Mouse (Mus musculus) embryonic facial prominence, embryonic 12.5 days (tissue): Measurements from ENCODE around the gene Tma7. TPM values are rescaled to one million over a fixed set of nuclear protein-coding genes. Genes with fewer than 3 reads are reported as not detected.
A peak's percentile ranks its signal among the peaks of the same experiment; 100 is the strongest.

Source experiments
- ATAC-seq: fragments of 200-750 bp; cut with Nextera tagmentation; 2 replicates; pipeline ENCODE4 v1.8.0; 2017; ENCODE audit not compliant: insufficient number of reproducible peaks, insufficient read depth, low FRiP score, low TSS enrichment
- H3K27ac ChIP-seq: fragments of 300-500 bp; sonication (generic); 2 replicates; pipeline ENCODE4 v1.5.1; 2016; ENCODE audit warnings: mild to moderate bottlenecking
- H3K27me3 ChIP-seq: fragments of 300-500 bp; sonication (generic); 2 replicates; pipeline ENCODE4 v1.6.1; 2016; ENCODE audit warnings: mild to moderate bottlenecking, moderate library complexity
- H3K36me3 ChIP-seq: fragments of 300-500 bp; sonication (generic); 2 replicates; pipeline ENCODE4 v1.6.1; 2016; ENCODE audit warnings: mild to moderate bottlenecking
- H3K4me1 ChIP-seq: fragments of 300-500 bp; sonication (generic); 2 replicates; pipeline ENCODE4 v1.6.1; 2016
- H3K4me2 ChIP-seq: fragments of 300-500 bp; sonication (generic); replicated peaks from 2 replicates; pipeline ENCODE4 v1.6.1; 2016; ENCODE audit warnings: mild to moderate bottlenecking, moderate library complexity
- H3K4me3 ChIP-seq: fragments of 300-500 bp; sonication (generic); 2 replicates; pipeline ENCODE4 v1.5.1; 2016; ENCODE audit warnings: mild to moderate bottlenecking
- H3K9ac ChIP-seq: fragments of 300-500 bp; sonication (generic); 2 replicates; pipeline ENCODE4 v1.6.1; 2016; ENCODE audit warnings: mild to moderate bottlenecking, moderate library complexity
- H3K9me3 ChIP-seq: fragments of 300-500 bp; sonication (generic); 2 replicates; pipeline ENCODE4 v1.6.1; 2016; ENCODE audit warnings: mild to moderate bottlenecking, moderate library complexity
- WGBS: fragments of 180-500 bp; shearing (Covaris S2); methylation state at CpG from one replicate; pipeline ENCODE4 v1.1.7; 2016; 5-methylcytosine and 5-hydroxymethylcytosine counted together
- polyA plus RNA-seq: library from polyadenylated mRNA; unstranded; fragments of >200 nt; fragmentation: Nextera tagmentation; extraction: Ambion mirVana; gene quantifications from 2 replicates; pipeline ENCODE4 v1.2.1, GENCODE M21; 2016

Gene Tma7
- polyA plus RNA-seq, 1 experiment from 2014 or later, result 757 TPM

DNA sequence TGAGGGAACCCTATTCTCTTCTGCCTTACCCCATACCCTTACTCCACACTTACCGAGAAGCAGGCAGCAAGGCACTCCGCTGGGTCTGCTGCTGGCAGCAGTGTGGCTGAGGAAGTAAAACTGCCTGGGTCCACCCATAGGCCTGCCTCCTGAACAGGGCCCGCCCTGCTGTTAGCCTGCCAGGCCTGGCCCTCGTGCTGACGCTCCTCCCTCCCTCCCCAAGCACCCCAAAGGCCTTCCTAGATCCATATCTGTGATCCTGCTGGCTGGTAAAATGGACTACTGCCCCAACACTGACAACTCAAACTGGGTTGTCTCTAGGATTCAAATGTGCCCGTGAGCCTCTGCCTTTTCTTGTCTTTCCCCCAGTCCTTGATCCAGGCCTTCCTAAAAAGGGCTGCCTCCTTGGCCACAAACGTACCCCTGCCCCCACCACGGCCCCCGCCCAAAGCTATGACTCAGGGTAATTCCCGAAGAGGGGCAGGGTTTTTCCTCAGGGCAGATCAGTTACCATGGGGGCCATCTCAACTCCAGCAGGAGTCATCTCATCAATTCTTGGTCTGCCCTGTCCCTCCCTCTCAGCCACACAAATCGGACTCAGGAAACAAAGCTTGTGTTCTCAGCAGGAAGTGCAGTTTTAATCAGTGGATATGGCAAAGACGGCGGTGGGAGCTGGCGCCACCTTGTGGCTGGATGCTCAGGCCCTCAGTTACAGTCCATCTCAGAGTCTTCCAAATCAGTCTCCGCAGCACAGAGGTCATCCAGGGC, 23.1 kb downstream of the Tma7 start, which contains the start of gene Trex1:
TSS of gene Trex1 (minus strand) at position 599 of the 768 bp plus-strand sequence.
- H3K27me3 ChIP-seq, result no peaks in the 10 kb centered on the region
- peaks cover 21% of the 10 kb centered on the region for H3K4me1 ChIP-seq
- H3K27ac ChIP-seq, result peak within 1 kb of the TSS; percentile 85
- peaks cover 66% of the 10 kb centered on the region for H3K36me3 ChIP-seq
- peak within 1 kb of the TSS; percentile 49 for H3K4me2 ChIP-seq
- peak; percentile 78 for ATAC-seq
- H3K9ac ChIP-seq, result peak within 1 kb of the TSS; percentile 51
- 18% methylated on average over 15 of the region's 15 CpGs for WGBS
- H3K9me3 ChIP-seq, result no peaks in the 10 kb centered on the region
- peak within 1 kb of the TSS; percentile 33 for H3K4me3 ChIP-seq

DNA sequence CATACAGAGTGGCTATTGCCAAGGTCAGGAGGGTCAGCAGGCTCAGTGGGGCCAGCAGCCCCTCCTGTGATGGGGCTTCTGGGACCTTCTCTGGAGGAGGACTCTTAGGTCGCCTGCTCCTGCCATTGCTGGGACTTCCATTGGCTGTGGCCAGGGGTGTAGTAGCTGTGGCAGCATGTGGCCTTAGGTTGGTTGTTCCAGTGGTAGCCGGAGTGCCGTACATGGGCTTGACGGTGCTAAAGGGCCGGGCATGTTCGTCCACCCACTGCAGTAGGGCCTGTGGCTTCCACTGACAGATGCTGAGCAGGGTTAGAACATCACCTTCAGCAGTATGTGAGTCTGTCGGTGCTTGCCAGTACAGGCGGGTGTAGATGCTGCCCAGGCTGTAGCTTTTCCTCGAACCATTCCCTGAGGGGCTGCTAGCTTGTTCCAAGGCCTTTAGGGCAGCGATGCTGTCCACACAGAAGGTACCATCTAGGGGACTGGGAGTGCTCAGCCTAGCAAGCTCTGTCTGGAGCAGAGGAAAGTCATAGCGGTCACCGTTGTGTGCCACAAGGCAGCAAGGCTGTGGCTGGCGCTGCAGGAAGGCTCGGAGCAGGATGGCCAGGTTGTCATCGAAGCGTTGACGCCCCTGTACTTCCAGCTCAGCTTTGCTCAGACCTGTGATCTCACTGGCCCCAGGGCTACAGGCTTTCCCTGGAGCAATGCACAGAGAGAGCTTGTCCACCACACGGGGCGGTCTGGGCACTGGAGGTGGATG, 24.2 kb downstream of the Tma7 start:
- peaks cover 22% of the 10 kb centered on the region for H3K4me1 ChIP-seq
- ATAC-seq, result no peak
- no peaks in the 10 kb centered on the region for H3K9me3 ChIP-seq
- peak overlapping the region; percentile 49; the same call in 1 of the 2 replicates for H3K4me2 ChIP-seq
- peaks cover 58% of the 10 kb centered on the region for H3K36me3 ChIP-seq
- peak overlapping the region; percentile 85 for H3K27ac ChIP-seq
- H3K4me3 ChIP-seq, result no peak overlapping the region
- 88% methylated on average over 19 of the region's 19 CpGs for WGBS
- peak overlapping the region; percentile 51; the same call in 1 of the 2 replicates for H3K9ac ChIP-seq
- no peaks in the 10 kb centered on the region for H3K27me3 ChIP-seq

DNA sequence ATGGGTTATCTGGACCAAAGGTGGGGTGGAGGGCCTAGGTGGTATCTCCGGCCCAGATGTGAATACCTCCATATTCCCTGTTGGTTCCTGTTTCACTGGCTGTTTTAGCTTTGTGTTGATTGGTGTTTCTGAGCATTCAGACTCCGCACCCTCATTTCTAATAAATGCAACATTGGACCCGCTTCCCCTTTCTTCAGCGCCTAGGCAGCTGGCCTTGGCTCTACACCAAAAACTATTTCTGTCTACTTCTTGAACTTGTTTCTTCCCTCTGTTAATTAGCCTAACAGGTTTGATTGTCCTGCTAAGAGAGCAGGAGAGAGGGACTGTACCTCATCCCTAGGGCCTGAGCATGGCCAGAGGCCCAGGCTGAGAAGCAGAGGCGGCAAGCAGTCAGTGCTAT, 24.8 kb downstream of the Tma7 start:
- no peak overlapping the region for H3K27ac ChIP-seq
- no peaks in the 10 kb centered on the region for H3K27me3 ChIP-seq
- no peaks in the 10 kb centered on the region for H3K9me3 ChIP-seq
- H3K4me3 ChIP-seq, result no peak overlapping the region
- peaks cover 56% of the 10 kb centered on the region for H3K36me3 ChIP-seq
- H3K4me1 ChIP-seq, result peaks cover 22% of the 10 kb centered on the region
- no peak for ATAC-seq
- 97% methylated on average over 5 of the region's 5 CpGs for WGBS
- no peak overlapping the region for H3K4me2 ChIP-seq
- H3K9ac ChIP-seq, result no peak overlapping the region

DNA sequence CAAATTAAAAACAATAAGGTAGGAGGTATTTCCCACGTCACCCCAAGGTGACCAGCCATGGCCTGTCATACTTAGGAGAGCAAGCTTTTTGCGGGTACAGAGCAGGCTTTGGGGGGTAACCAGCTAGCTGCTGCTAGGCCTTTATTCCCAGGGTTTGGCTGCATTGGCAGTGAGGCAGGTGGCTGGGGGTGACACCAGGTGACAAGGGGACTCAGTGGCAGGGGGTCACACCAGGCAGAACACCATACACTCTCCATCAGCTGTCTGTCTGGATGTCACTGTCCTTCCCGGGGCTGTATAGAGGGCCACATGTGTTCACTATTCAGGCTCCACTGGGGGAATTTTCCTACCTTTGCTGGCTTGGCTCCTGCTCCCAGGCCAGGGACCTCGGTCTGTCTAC, 25.5 kb downstream of the Tma7 start:
- WGBS, result 84% methylated on average over 4 of the region's 4 CpGs
- ATAC-seq, result no peak
- H3K9me3 ChIP-seq, result no peaks in the 10 kb centered on the region
- no peak overlapping the region for H3K27ac ChIP-seq
- no peaks in the 10 kb centered on the region for H3K27me3 ChIP-seq
- peaks cover 22% of the 10 kb centered on the region for H3K4me1 ChIP-seq
- H3K9ac ChIP-seq, result no peak overlapping the region
- no peak overlapping the region for H3K4me2 ChIP-seq
- peaks cover 58% of the 10 kb centered on the region for H3K36me3 ChIP-seq
- H3K4me3 ChIP-seq, result no peak overlapping the region

DNA sequence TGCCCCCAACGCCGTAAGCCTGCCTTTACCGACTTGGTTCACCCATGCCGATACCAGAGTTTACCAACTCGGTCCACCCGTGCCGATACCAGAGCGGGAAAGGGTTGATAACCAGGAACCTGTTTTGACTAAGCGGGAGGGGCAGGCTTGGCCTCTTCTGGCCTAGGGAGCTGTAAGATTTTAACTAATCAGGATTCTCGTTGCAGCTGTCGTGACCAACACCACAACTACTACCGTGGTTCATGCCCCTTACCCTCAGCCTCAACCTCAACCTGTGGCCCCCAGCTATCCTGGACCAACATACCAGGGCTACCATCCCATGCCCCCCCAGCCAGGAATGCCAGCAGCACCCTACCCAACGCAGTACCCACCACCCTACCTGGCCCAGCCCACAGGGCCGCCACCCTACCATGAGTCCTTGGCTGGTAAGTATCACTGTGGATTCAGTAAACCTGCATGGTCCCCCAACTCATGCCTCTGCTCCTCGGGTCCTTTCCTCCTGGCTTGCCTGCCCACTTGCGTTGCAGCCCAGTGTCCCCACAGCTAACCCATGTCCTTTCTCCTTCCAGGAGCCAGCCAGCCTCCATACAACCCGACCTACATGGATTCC, 26.2 kb downstream of the Tma7 start:
- 93% methylated on average over 17 of the region's 17 CpGs for WGBS
- H3K4me1 ChIP-seq, result peaks cover 22% of the 10 kb centered on the region
- no peak overlapping the region for H3K27ac ChIP-seq
- H3K4me3 ChIP-seq, result no peak overlapping the region
- no peak overlapping the region for H3K4me2 ChIP-seq
- H3K9me3 ChIP-seq, result no peaks in the 10 kb centered on the region
- peaks cover 55% of the 10 kb centered on the region for H3K36me3 ChIP-seq
- H3K9ac ChIP-seq, result no peak overlapping the region
- no peaks in the 10 kb centered on the region for H3K27me3 ChIP-seq
- no peak for ATAC-seq

DNA sequence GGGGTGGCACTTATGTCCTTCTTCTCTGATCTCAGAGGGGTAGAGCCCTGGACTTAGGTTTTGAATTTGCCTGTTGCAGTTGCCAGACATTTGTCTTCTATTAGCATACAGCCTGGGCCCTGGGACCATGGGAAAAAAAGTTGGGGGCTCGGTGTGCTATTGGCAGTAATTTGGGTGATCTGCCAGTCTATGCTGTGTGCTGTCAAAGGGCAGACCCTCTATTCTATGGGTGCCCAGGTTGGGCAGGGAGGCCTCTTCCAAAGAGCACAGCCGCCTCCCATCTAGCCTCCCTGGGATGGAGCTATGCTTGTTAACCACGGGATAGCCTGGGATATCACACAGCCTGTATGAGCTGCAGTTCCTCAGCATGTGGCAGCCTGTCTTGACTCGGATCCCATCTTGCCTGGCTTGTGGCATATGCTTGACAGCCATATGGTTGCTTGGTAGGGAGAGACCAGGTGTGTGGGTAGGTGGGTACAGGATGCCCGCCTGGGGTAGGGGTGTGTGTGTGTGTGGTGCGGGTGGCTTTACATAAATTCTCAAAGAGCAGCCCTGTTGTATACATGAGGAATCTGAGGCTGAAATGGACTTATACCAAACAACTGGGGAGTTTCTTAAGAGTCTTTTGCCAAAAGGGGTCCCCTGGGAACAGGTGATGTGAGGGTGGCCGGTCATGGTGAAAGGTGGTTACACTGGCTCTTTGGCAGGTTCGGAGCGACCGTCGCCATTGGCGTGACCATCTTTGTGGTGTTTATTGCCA, 26.9 kb downstream of the Tma7 start:
- H3K9ac ChIP-seq, result no peak overlapping the region

DNA sequence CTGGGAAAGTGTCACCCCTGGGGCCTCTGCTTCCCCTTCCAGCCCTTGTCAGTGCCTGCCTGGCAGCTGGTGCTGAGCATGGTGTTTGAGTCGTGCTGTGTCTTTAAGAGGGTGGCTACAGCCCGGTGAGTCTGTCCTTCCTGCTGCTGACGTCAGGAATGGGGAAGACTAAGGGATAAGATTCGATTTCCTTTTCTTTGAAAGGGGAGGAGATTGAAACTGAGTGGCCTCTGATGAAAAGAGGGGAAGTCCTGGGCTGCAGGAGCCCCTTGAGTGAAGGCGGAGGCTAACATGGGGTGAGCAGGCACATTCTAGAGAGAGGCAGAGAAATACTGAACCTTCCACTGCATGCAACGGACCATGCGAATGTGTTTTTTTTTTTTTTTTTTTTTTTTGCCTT, 27.7 kb downstream of the Tma7 start:
- Histone ChIP-seq H3K27ac (peak overlapping the region; percentile 84), H3K9me3 (no peaks in the 10 kb centered on the region), H3K9ac (peak overlapping the region; percentile 36; the same call in 1 of the 2 replicates), H3K4me2 (peak overlapping the region; percentile 42), H3K4me3 (peak overlapping the region; percentile 22), H3K27me3 (no peaks in the 10 kb centered on the region), H3K4me1 (peaks cover 22% of the 10 kb centered on the region), H3K36me3 (peaks cover 45% of the 10 kb centered on the region)
- WGBS, result 8% methylated on average over 6 of the region's 7 CpGs
- ATAC-seq, result peak; percentile 62

More for the DNA sequence above, 26.9 kb downstream of the Tma7 start:
- 90% methylated on average over 12 of the region's 12 CpGs for WGBS
- Histone ChIP-seq H3K36me3 (peaks cover 49% of the 10 kb centered on the region), H3K4me1 (peaks cover 22% of the 10 kb centered on the region), H3K9me3 (no peaks in the 10 kb centered on the region), H3K27ac (peak overlapping the region; percentile 84), H3K4me2 (peak overlapping the region; percentile 42), H3K4me3 (peak overlapping the region; percentile 22), H3K27me3 (no peaks in the 10 kb centered on the region)
- ATAC-seq, result no peak

DNA sequence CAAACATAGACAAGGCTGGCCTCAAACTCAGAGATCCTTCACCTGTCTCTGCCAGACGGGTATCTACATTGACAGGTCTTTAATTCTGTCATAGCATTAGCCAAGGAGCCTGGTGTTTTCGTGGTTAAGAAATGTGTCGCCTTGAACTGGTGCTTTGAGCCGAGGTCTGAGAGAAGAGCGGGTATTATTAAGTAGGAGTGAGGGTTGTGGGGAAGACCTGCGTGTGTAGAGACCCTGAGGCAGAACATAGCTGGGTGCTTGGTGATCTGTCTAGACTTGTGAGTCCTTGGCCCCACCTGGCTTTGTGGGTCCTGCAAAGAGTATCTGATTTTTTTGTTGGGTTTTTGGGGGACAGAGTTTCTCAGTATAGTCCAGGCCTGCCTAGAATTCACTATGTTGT, 28.5 kb downstream of the Tma7 start:
- Histone ChIP-seq H3K4me3 (no peak overlapping the region), H3K9ac (no peak overlapping the region), H3K27me3 (no peaks in the 10 kb centered on the region), H3K27ac (peak overlapping the region; percentile 36; the same call in 1 of the 2 replicates), H3K36me3 (peaks cover 45% of the 10 kb centered on the region), H3K4me1 (peaks cover 16% of the 10 kb centered on the region), H3K4me2 (no peak overlapping the region), H3K9me3 (no peaks in the 10 kb centered on the region)
- WGBS, result 70% methylated on average over 6 of the region's 6 CpGs
- no peak for ATAC-seq

DNA sequence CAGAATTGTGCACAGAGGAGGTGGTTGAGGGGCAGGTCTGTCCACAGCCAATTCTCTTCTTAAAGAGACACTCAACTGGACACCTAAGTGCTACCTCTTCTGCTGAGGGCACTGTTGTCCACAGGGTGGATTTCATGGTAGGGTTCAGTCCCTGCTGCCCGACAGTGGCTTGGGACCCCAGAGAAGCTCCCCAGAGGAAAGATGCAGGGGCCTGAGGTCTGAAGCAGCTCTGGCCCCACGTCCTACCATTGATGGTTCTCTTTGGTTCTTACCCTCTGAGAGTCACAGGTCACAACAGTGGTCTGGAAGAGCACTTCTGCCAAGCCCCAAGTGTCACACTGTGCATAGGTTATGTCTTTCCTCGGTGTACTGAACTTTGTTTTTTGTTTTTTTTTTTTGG, 29.0 kb downstream of the Tma7 start:
- 77% methylated on average over 3 of the region's 3 CpGs for WGBS
- H3K4me3 ChIP-seq, result no peak overlapping the region
- no peaks in the 10 kb centered on the region for H3K27me3 ChIP-seq
- no peak overlapping the region for H3K4me2 ChIP-seq
- no peak overlapping the region for H3K27ac ChIP-seq
- H3K36me3 ChIP-seq, result peaks cover 43% of the 10 kb centered on the region
- H3K9me3 ChIP-seq, result no peaks in the 10 kb centered on the region
- no peak for ATAC-seq
- H3K9ac ChIP-seq, result no peak overlapping the region
- peaks cover 12% of the 10 kb centered on the region for H3K4me1 ChIP-seq

DNA sequence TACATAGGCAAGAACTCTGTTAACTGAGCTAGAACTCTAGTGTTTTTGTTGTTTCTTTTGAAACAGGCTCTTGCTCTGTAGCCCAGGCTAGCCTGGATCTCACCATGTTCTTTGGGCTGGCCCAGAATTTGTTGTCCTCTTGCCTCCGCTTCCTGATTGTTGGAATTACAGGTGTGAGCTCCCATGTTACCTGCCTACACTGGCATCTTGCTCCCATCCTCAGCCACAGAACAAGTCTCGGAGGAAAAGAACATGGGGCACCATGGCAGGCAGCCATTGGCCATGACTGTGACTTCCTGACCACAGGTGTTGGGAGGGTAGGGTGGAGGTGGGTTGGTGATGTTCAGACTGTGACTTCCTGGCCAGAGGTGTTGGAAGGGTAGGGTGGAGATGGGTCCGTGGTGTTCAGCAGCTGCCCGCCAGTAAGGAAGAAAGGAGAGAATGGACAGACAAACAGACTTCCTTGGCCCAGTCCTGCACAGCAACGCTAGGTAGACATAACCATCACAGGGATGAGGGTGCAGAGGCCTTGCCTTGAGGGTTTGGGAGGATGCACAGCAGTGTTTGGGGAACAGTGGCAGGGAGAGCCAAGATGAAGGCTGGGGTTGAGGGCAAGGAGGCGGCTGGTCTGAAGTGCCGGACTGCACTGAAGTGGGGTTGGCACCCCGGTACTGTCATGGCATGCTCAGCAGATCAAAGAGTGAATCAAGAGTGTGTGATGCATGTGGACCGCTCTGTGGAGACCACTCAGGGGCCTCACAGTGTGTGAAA, 29.7 kb downstream of the Tma7 start:
- Histone ChIP-seq H3K9me3 (no peaks in the 10 kb centered on the region), H3K27me3 (no peaks in the 10 kb centered on the region), H3K27ac (no peak overlapping the region), H3K4me3 (no peak overlapping the region), H3K4me2 (no peak overlapping the region), H3K9ac (no peak overlapping the region), H3K4me1 (peaks cover 12% of the 10 kb centered on the region), H3K36me3 (peaks cover 40% of the 10 kb centered on the region)
- 81% methylated on average over 9 of the region's 9 CpGs for WGBS
- no peak for ATAC-seq
